Mouse (Mus musculus) spleen, adult 2 months (tissue): ENCODE data around the gene Ntrk3.

Experiments
- CTCF ChIP-seq: fragments of 200-500 bp; IDR thresholded peaks from 2 replicates; pipeline ENCODE4 v1.5.1; 2011; ENCODE audit warnings: mild to moderate bottlenecking, inconsistent platforms; ENCODE audit not compliant: insufficient read depth, insufficient read length, insufficient replicate concordance; ENCODE audit errors: extremely low read depth
- POLR2A ChIP-seq: fragments of 200-500 bp; IDR thresholded peaks from 2 replicates; pipeline ENCODE4 v1.6.1; 2011; ENCODE audit warnings: low read depth, low read length, inconsistent platforms

- no peak for TF ChIP-seq CTCF
- no peak for TF ChIP-seq POLR2A
Observed at GRCm38 (mm10) chr7:78599941-78600677, 137.7 kb downstream of the Ntrk3 start.
